Mouse (Mus musculus) lung, postnatal 0 days (tissue): ENCODE measurements around the gene Ggt1.
"Not testable (repeated sequence)": the region's sequence is repeated elsewhere in the genome, so short reads cannot be mapped to it uniquely, and the experiment has no call there.

Experiments used
- CTCF ChIP-seq: IDR thresholded peaks from 2 replicates; pipeline ENCODE4 v1.5.1; 2016; ENCODE audit warnings: antibody characterized with exemption, mild to moderate bottlenecking
- EP300 ChIP-seq: IDR thresholded peaks from 2 replicates; pipeline ENCODE4 v1.6.1; 2016; ENCODE audit warnings: antibody characterized with exemption, mild to moderate bottlenecking, control low read depth

DNA sequence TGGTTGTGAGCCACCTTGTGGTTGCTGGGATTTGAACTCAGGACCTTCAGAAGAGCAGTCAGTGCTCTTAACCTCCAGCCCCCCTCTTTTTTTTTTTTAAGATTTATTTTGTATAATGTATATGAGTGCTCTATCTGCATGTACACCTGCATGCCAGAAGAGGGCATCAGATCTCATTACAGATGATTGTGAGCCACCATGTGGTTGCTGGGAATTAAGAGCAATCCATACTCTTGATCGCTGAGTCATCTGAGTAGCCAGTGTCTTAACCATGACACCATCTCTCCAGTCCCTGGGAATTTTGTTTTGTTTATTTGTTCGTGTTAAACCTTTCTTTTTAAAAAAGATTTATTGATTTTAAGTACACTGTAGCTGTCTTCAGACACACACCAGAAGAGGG lies 5.4 kb downstream of the Ggt1 start:
- TF ChIP-seq CTCF = peak; percentile 31
- TF ChIP-seq EP300 = not testable (repeated sequence)
